Mouse (Mus musculus): ENCODE results near the gene Rrm1. TPM values are rescaled to one million over a fixed set of nuclear protein-coding genes. Genes with fewer than 3 reads are reported as not detected.

Rrm1 gene
- polyA plus RNA-seq, 1 experiment from 2014 or later = 284 TPM

GRCm38 (mm10) chr7:102517051-102517335 lies 75.5 kb downstream of the Rrm1 start:
- no peak overlapping the region for H3K4me2 ChIP-seq
- DNase-seq (ENCODE audit: low spot score) (no peak), ATAC-seq (replicated peaks; ENCODE audit: low FRiP score) (no peak)
- H3K9ac ChIP-seq (ENCODE audit: low read depth, low read length) = no peak overlapping the region
- no peak overlapping the region for H3K4me3 ChIP-seq (ENCODE audit: low read depth, low read length)
- no peaks in the 10 kb centered on the region for H3K9me3 ChIP-seq (ENCODE audit: control insufficient read depth, low read length)
- no peak overlapping the region for H3K27ac ChIP-seq (ENCODE audit: low read depth, low read length)
- no peaks in the 10 kb centered on the region; the same call in none of the 2 replicates for H3K4me1 ChIP-seq (replicated peaks; ENCODE audit: control insufficient read depth, insufficient read depth, low read length)
- 77% methylated on average over 2 of the region's 2 CpGs for WGBS
- no peaks in the 10 kb centered on the region for H3K36me3 ChIP-seq (ENCODE audit: control insufficient read depth, insufficient read depth, low read length)
- peaks cover 3% of the 10 kb centered on the region; the same call in 1 of the 2 replicates for H3K27me3 ChIP-seq (replicated peaks; ENCODE audit: control insufficient read depth, insufficient read depth, low read length)

Other genes starting within 250 kb of the Rrm1 start
- 42.0 and 45.8 TPM in 2 replicates for gene Nup98, start 231.5 kb upstream of the Rrm1 start, polyA plus RNA-seq (2014; fragmentation: Nextera tagmentation; extraction: Ambion mirVana)
- gene Pgap2, start 231.5 kb upstream of the Rrm1 start, polyA plus RNA-seq (2014; fragmentation: Nextera tagmentation; extraction: Ambion mirVana) = 40.0 and 45.5 TPM in 2 replicates
- gene Rhog, start 185.6 kb upstream of the Rrm1 start, polyA plus RNA-seq (2014; fragmentation: Nextera tagmentation; extraction: Ambion mirVana) = 76.8 and 81.1 TPM in 2 replicates
- 22.0 and 23.3 TPM in 2 replicates for gene Stim1, start 173.9 kb upstream of the Rrm1 start, polyA plus RNA-seq (2014; fragmentation: Nextera tagmentation; extraction: Ambion mirVana)
- 0.40 and 0.47 TPM in 2 replicates for gene Olfr543, start 40.0 kb downstream of the Rrm1 start, polyA plus RNA-seq (2014; fragmentation: Nextera tagmentation; extraction: Ambion mirVana)
- 0.05 and 0.12 TPM in 2 replicates for gene Olfr544, start 46.6 kb downstream of the Rrm1 start, polyA plus RNA-seq (2014; fragmentation: Nextera tagmentation; extraction: Ambion mirVana)
- 0.04 and 0.10 TPM in 2 replicates for gene Olfr545, start 57.9 kb downstream of the Rrm1 start, polyA plus RNA-seq (2014; fragmentation: Nextera tagmentation; extraction: Ambion mirVana)
- not detected in 2 replicates for gene Olfr547, start 93.1 kb downstream of the Rrm1 start, polyA plus RNA-seq (2014; fragmentation: Nextera tagmentation; extraction: Ambion mirVana)
- not detected in 2 replicates for gene Olfr548-ps1, start 99.2 kb downstream of the Rrm1 start, polyA plus RNA-seq (2014; fragmentation: Nextera tagmentation; extraction: Ambion mirVana)
- not detected in 2 replicates for gene Olfr549, start 108.2 kb downstream of the Rrm1 start, polyA plus RNA-seq (2014; fragmentation: Nextera tagmentation; extraction: Ambion mirVana)
- gene Trim21, start 123.8 kb downstream of the Rrm1 start, polyA plus RNA-seq (2014; fragmentation: Nextera tagmentation; extraction: Ambion mirVana) = 0.88 and 1.3 TPM in 2 replicates
- gene Olfr550, start 129.7 kb downstream of the Rrm1 start, polyA plus RNA-seq (2014; fragmentation: Nextera tagmentation; extraction: Ambion mirVana) = not detected in 2 replicates
- gene Olfr551, start 150.2 kb downstream of the Rrm1 start, polyA plus RNA-seq (2014; fragmentation: Nextera tagmentation; extraction: Ambion mirVana) = not detected in 2 replicates
- gene Olfr552, start 156.1 kb downstream of the Rrm1 start, polyA plus RNA-seq (2014; fragmentation: Nextera tagmentation; extraction: Ambion mirVana) = not detected in 2 replicates
- gene Olfr553, start 176.5 kb downstream of the Rrm1 start, polyA plus RNA-seq (2014; fragmentation: Nextera tagmentation; extraction: Ambion mirVana) = not detected in 2 replicates
- gene Olfr554, start 196.7 kb downstream of the Rrm1 start, polyA plus RNA-seq (2014; fragmentation: Nextera tagmentation; extraction: Ambion mirVana) = not detected in 2 replicates
- not detected in 2 replicates for gene Olfr555, start 217.1 kb downstream of the Rrm1 start, polyA plus RNA-seq (2014; fragmentation: Nextera tagmentation; extraction: Ambion mirVana)
- not detected in 2 replicates for gene Olfr556, start 223.2 kb downstream of the Rrm1 start, polyA plus RNA-seq (2014; fragmentation: Nextera tagmentation; extraction: Ambion mirVana)
- 5.1 and 6.8 TPM in 2 replicates for gene Trim68, start 245.6 kb downstream of the Rrm1 start, polyA plus RNA-seq (2014; fragmentation: Nextera tagmentation; extraction: Ambion mirVana)